In genomic region chr8:82774093-82774422, GRCm38 (mm10) we compare ENCODE assay signal across 8 mouse cellular contexts. TPM values are rescaled to one million over a fixed set of nuclear protein-coding genes. Genes with fewer than 3 reads are reported as not detected.
DNase-seq lines count a peak whose midpoint lies in the region; ATAC-seq and TF ChIP-seq lines count a peak whose summit lies in the region.

Gene Zfp330 (minus strand): TSS chr8:82774160.

- TF ChIP-seq POLR2A in olfactory bulb, adult 2 months (IDR thresholded peaks at IDR 0.05; ENCODE audit: insufficient read depth, low read depth, low read length): peak; percentile 55; the same call in 1 of the 2 replicates
- peak; percentile 95 for TF ChIP-seq POLR2A in thymus, adult 2 months (IDR thresholded peaks at IDR 0.05; ENCODE audit: control insufficient read depth, extremely low read depth, insufficient read depth, low read length, poor library complexity)

- no peaks in the 10 kb centered on the region; the same call in 1 of the 2 replicates for H3K27me3 ChIP-seq in G1E (ENCODE audit: insufficient read depth, low read length)
- no peaks in the 10 kb centered on the region for H3K27me3 ChIP-seq in forebrain, embryonic 16.5 days (replicated peaks; ENCODE audit: control insufficient read depth, insufficient read depth, low read length)
- no peaks in the 10 kb centered on the region for H3K27me3 ChIP-seq in lung, embryonic 14.5 days (ENCODE audit: insufficient read depth, low read length)
- no peaks in the 10 kb centered on the region for H3K27me3 ChIP-seq in thymus, adult 2 months (ENCODE audit: control insufficient read depth, insufficient read depth, low read length)

- H3K36me3 ChIP-seq in G1E (replicated peaks): peaks cover 32% of the 10 kb centered on the region
- H3K36me3 ChIP-seq in forebrain, embryonic 16.5 days (ENCODE audit: control insufficient read depth, insufficient read depth): peaks cover 3% of the 10 kb centered on the region; the same call in 1 of the 2 replicates
- H3K36me3 ChIP-seq in lung, embryonic 14.5 days (ENCODE audit: insufficient read depth): peaks cover 34% of the 10 kb centered on the region
- H3K36me3 ChIP-seq in thymus, adult 2 months (ENCODE audit: control insufficient read depth, insufficient read depth, low read length): peaks cover 25% of the 10 kb centered on the region

- intact Hi-C loops in heart, postnatal 36 days (cut with DNase I): loop anchor here (5.0 kb wide), 1 partner anchor 313 kb away; no protein-coding TSS in a partner anchor

- peak within 1 kb of the TSS; percentile 79 for H3K27ac ChIP-seq in forebrain, embryonic 16.5 days (ENCODE audit: low read length)
- H3K27ac ChIP-seq in layer of hippocampus, adult 2 months: peak within 1 kb of the TSS; percentile 96
- H3K27ac ChIP-seq in lung, embryonic 14.5 days (ENCODE audit: low read depth): peak within 1 kb of the TSS; percentile 78
- H3K27ac ChIP-seq in olfactory bulb, adult 2 months (ENCODE audit: insufficient read depth, low read depth, low read length): peak within 1 kb of the TSS; percentile 56
- H3K27ac ChIP-seq in thymus, adult 2 months (ENCODE audit: control insufficient read depth, insufficient read depth, low read length): peak within 1 kb of the TSS; percentile 65

- peak within 1 kb of the TSS; percentile 92 for H3K9ac ChIP-seq in forebrain, embryonic 16.5 days (replicated peaks; ENCODE audit: low read depth, low read length)
- peak within 1 kb of the TSS; percentile 86 for H3K9ac ChIP-seq in lung, embryonic 14.5 days

- no peak for TF ChIP-seq CTCF in G1E (IDR thresholded peaks at IDR 0.05; ENCODE audit: low read depth, low read length)
- TF ChIP-seq CTCF in layer of hippocampus, adult 2 months (conservative IDR thresholded peaks at IDR 0.05): no peak
- TF ChIP-seq CTCF in lung, embryonic 14.5 days (IDR thresholded peaks at IDR 0.05; ENCODE audit: low read depth): no peak
- no peak for TF ChIP-seq CTCF in olfactory bulb, adult 2 months (IDR thresholded peaks at IDR 0.05; ENCODE audit: insufficient read depth, low read depth, low read length)
- TF ChIP-seq CTCF in thymus, adult 2 months (IDR thresholded peaks at IDR 0.05; ENCODE audit: borderline replicate concordance, control insufficient read depth, extremely low read depth, insufficient read depth, low read length, poor library complexity): peak; percentile 64; the same call in 1 of the 2 replicates

- DNase-seq in G1E (ENCODE audit: low spot score): peak; percentile 83
- DNase-seq in cerebellum, adult 18-20 months: peak; percentile 88 to 95
- peak; percentile 88 to 89 for DNase-seq in heart, postnatal 36 days
- DNase-seq in layer of hippocampus, adult 2 months (ENCODE audit: low spot score in 2 of 2): peak; percentile 91 to 95
- DNase-seq in lung, embryonic 14.5 days: peak; percentile 97
- peak; percentile 95 for DNase-seq in thymus, adult 2 months

- ATAC-seq in G1E (ENCODE audit: extremely low read depth, insufficient number of reproducible peaks, low FRiP score, poor library complexity, severe bottlenecking): peak; percentile 96
- peak; percentile 100 for ATAC-seq in forebrain, embryonic 16.5 days
- peak; percentile 100 for ATAC-seq in lung, embryonic 14.5 days (ENCODE audit: insufficient read depth)

- H3K4me3 ChIP-seq in G1E (ENCODE audit: low read depth, low read length): peak within 1 kb of the TSS; percentile 87
- peak within 1 kb of the TSS; percentile 97 for H3K4me3 ChIP-seq in forebrain, embryonic 16.5 days (replicated peaks; ENCODE audit: low read length)
- H3K4me3 ChIP-seq in layer of hippocampus, adult 2 months: peak within 1 kb of the TSS; percentile 69
- peak within 1 kb of the TSS; percentile 81 for H3K4me3 ChIP-seq in lung, embryonic 14.5 days (ENCODE audit: low read depth, low read length)
- peak within 1 kb of the TSS; percentile 93 for H3K4me3 ChIP-seq in olfactory bulb, adult 2 months (ENCODE audit: insufficient read depth, low read depth, low read length)
- H3K4me3 ChIP-seq in thymus, adult 2 months (ENCODE audit: control insufficient read depth, insufficient read depth, low read length): peak within 1 kb of the TSS; percentile 75

- H3K4me1 ChIP-seq in G1E (ENCODE audit: insufficient read depth, low read depth, low read length): peaks cover 43% of the 10 kb centered on the region
- peaks cover 15% of the 10 kb centered on the region for H3K4me1 ChIP-seq in forebrain, embryonic 16.5 days (replicated peaks; ENCODE audit: control insufficient read depth, insufficient read depth, low read length)
- H3K4me1 ChIP-seq in lung, embryonic 14.5 days (ENCODE audit: insufficient read depth): peaks cover 9% of the 10 kb centered on the region
- H3K4me1 ChIP-seq in olfactory bulb, adult 2 months (ENCODE audit: control insufficient read depth, insufficient read depth, low read length): peaks cover 7% of the 10 kb centered on the region; the same call in 1 of the 2 replicates
- peaks cover 2% of the 10 kb centered on the region for H3K4me1 ChIP-seq in thymus, adult 2 months (replicated peaks; ENCODE audit: control insufficient read depth, insufficient read depth, low read length)

- no peaks in the 10 kb centered on the region for H3K9me3 ChIP-seq in G1E (replicated peaks)
- no peaks in the 10 kb centered on the region for H3K9me3 ChIP-seq in forebrain, embryonic 16.5 days (ENCODE audit: control insufficient read depth, low read length)
- no peaks in the 10 kb centered on the region for H3K9me3 ChIP-seq in lung, embryonic 14.5 days (ENCODE audit: low read depth, low read length)

- H3K4me2 ChIP-seq in forebrain, embryonic 16.5 days (ENCODE audit: low read length): peak within 1 kb of the TSS; percentile 96
- H3K4me2 ChIP-seq in lung, embryonic 14.5 days: peak within 1 kb of the TSS; percentile 66

- WGBS in forebrain, embryonic 16.5 days: 0% methylated on average over 16 of the region's 16 CpGs
- WGBS in lung, embryonic 14.5 days: 0% methylated on average over 16 of the region's 16 CpGs
- WGBS in olfactory bulb, adult 2 months: 0% methylated on average over 16 of the region's 16 CpGs
- WGBS in thymus, adult 2 months: under 1% methylated on average over 16 of the region's 16 CpGs

RNA-seq across cellular contexts. Expression of gene Zfp330, which starts in this region (rescaled TPM):
- total RNA-seq in G1E (2014; fragmentation: Nextera tagmentation) (79.2 and 103 TPM in 2 replicates), G1E (2017) (139 and 153 TPM in 2 replicates)
- polyA plus RNA-seq in G1E (2012): 7.7 and 91.2 TPM in 2 replicates
- polyA plus RNA-seq in forebrain, embryonic 16.5 days (2015; fragmentation: Nextera tagmentation; extraction: Ambion mirVana): 88.5 and 94.4 TPM in 2 replicates
- total RNA-seq in heart, postnatal 36 days (2021): 10 to 100 TPM; 19.0 to 19.4 TPM
- 10 to 100 TPM; 34.4 to 41.5 TPM for total RNA-seq in layer of hippocampus, adult 2 months (2021)
- 63.5 and 65.9 TPM in 2 replicates for polyA plus RNA-seq in lung, embryonic 14.5 days (2014; fragmentation: Nextera tagmentation; extraction: Ambion mirVana)
- polyA plus RNA-seq in olfactory bulb, adult 2 months (2012; ENCODE audit: insufficient read depth, insufficient read length, low replicate concordance, missing spikeins): not detected in 2 replicates
- 23.0 and 30.6 TPM in 2 replicates for polyA plus RNA-seq in thymus, adult 2 months (2012; rRNA removed)

Comparison
In these comparisons a context has a peak if more than half of its experiments do, and no peak if none do; other contexts are left out.
1. Peak in every context shown above with its lines: DNase-seq, ATAC-seq, H3K4me3 ChIP-seq and H3K27ac ChIP-seq.